12 mouse cellular contexts compared by ENCODE assay signal in the genomic region with DNA sequence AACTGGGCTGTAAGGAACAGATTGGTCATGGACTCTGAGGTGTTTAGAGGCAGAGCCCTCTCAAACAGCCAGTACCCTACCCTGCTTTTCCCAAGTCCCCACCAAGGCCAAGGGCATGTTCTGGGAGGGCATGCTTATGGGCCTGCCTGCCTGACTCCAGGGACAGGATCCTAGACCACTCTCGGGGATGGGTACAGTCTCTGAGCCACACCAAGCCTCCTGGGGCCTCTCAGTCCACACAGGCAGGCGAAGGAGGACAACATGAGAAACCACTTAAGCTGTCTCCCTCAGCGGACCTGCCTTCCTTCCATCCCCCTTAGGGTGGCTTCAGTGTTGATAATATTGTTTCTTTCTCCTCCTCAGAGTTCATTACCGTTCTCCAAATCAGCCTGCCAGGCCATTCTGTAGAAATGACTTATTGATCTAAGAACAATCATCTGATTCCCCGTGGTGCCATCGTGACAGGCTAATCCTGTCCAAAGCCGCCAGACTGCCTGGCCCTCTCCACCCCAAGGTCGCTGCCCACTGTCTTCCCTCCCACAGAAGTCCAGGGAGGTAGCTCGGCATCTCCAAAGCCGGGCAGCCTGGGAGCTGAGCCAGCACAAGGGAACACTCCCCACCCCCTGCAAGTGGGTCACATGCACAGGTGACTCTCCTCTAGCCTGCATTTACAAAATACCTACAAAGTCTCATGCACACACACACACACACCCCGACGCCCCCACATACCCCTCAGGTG. TPM values are rescaled to one million over a fixed set of nuclear protein-coding genes. Genes with fewer than 3 reads are reported as not detected.
A peak's percentile ranks its signal among the peaks of the same experiment; 100 is the strongest.
DNase-seq lines count a peak whose midpoint lies in the region; ATAC-seq and TF ChIP-seq lines count a peak whose summit lies in the region.
"Had no signal": no experiment of that assay in that cellular context is flagged by ENCODE, and none has a peak within 500 bp of the region (broad histone marks: within the 10 kb centered on the region; RNA-seq: fewer than 3 reads in every experiment).

No protein-coding gene starts in this region.

- H3K36me3 ChIP-seq in E14TG2a.4 (ENCODE audit: insufficient read depth, low read length), result peaks cover 64% of the 10 kb centered on the region
- peaks cover 6% of the 10 kb centered on the region; the same call in 1 of the 2 replicates for H3K36me3 ChIP-seq in midbrain, embryonic 11.5 days (ENCODE audit: control insufficient read depth, insufficient read depth, low read length)
- peaks cover 9% of the 10 kb centered on the region; the same call in 1 of the 2 replicates for H3K36me3 ChIP-seq in liver, postnatal 0 days (replicated peaks; ENCODE audit: insufficient read depth, low read length)

- H3K4me2 ChIP-seq in midbrain, embryonic 11.5 days, result no peak overlapping the region
- no peak overlapping the region for H3K4me2 ChIP-seq in liver, postnatal 0 days (ENCODE audit: low read depth, low read length)
- H3K4me2 ChIP-seq: embryonic facial prominence, embryonic 12.5 days; heart, embryonic 13.5 days; limb, embryonic 12.5 days had no signal

- 0 out of 2 replicates have a peak, but pooled peaks cover 2% of the 10 kb centered on the region for H3K27me3 ChIP-seq in E14TG2a.4 (ENCODE audit: insufficient read depth, low read length)
- H3K27me3 ChIP-seq in midbrain, embryonic 11.5 days (ENCODE audit: control insufficient read depth, insufficient read depth, low read length), result no peaks in the 10 kb centered on the region
- H3K27me3 ChIP-seq in liver, postnatal 0 days (ENCODE audit: insufficient read depth, low read length), result no peaks in the 10 kb centered on the region
- H3K27me3 ChIP-seq: embryonic facial prominence, embryonic 12.5 days; heart, embryonic 13.5 days; limb, embryonic 12.5 days had no signal

- no peak for TF ChIP-seq EP300 in liver, postnatal 0 days (IDR thresholded peaks at IDR 0.05; ENCODE audit: low read depth)

- peak overlapping the region; percentile 3; the same call in 1 of the 2 replicates for H3K9ac ChIP-seq in midbrain, embryonic 11.5 days (ENCODE audit: low read length)
- no peak overlapping the region for H3K9ac ChIP-seq in liver, postnatal 0 days (replicated peaks)
- H3K9ac ChIP-seq: embryonic facial prominence, embryonic 12.5 days; heart, embryonic 13.5 days; limb, embryonic 12.5 days had no signal

- WGBS in midbrain, embryonic 11.5 days, result 60% methylated on average over 12 of the region's 12 CpGs
- WGBS in liver, postnatal 0 days (ENCODE audit: insufficient replicate concordance), result 78% methylated on average over 12 of the region's 12 CpGs

- no peak for TF ChIP-seq CTCF in E14TG2a.4 (conservative IDR thresholded peaks at IDR 0.05; ENCODE audit: low read length)
- TF ChIP-seq CTCF in liver, postnatal 0 days (IDR thresholded peaks at IDR 0.05; ENCODE audit: low read depth), result no peak

- H3K4me1 ChIP-seq in E14TG2a.4 (replicated peaks; ENCODE audit: low read depth, low read length), result peaks cover 96% of the 10 kb centered on the region
- H3K4me1 ChIP-seq in midbrain, embryonic 11.5 days (ENCODE audit: control insufficient read depth, insufficient read depth, low read length), result peaks cover 14% of the 10 kb centered on the region
- H3K4me1 ChIP-seq in liver, postnatal 0 days (ENCODE audit: insufficient read depth), result peaks cover 2% of the 10 kb centered on the region

- H3K4me3 ChIP-seq in E14TG2a.4 (replicated peaks; ENCODE audit: low read length), result peak overlapping the region; percentile 26; the same call in 1 of the 2 replicates
- H3K4me3 ChIP-seq in midbrain, embryonic 11.5 days (ENCODE audit: low read depth, low read length), result no peak overlapping the region
- no peak overlapping the region for H3K4me3 ChIP-seq in liver, postnatal 0 days (ENCODE audit: low read depth, low read length)
- H3K4me3 ChIP-seq: embryonic facial prominence, embryonic 12.5 days; heart, embryonic 13.5 days; limb, embryonic 12.5 days had no signal

- peak overlapping the region; percentile 27; the same call in 1 of the 2 replicates for H3K27ac ChIP-seq in midbrain, embryonic 11.5 days (ENCODE audit: low read depth, low read length)
- no peak overlapping the region for H3K27ac ChIP-seq in liver, postnatal 0 days (ENCODE audit: low read depth)
- H3K27ac ChIP-seq: embryonic facial prominence, embryonic 12.5 days; heart, embryonic 13.5 days; limb, embryonic 12.5 days had no signal

- no peak; the same call in 1 of the 2 replicates for ATAC-seq in midbrain, embryonic 11.5 days (ENCODE audit: low FRiP score)
- no peak for ATAC-seq in liver, postnatal 0 days

- peak; percentile 57 for DNase-seq in adrenal gland, postnatal 14 days
- no peak for DNase-seq in adrenal gland, adult 8-10 months
- DNase-seq in cerebellum, postnatal 36 days, result peak; percentile 76 to 80
- DNase-seq in midbrain, embryonic 11.5 days (ENCODE audit: low spot score, missing footprints), result no peak
- no peak for DNase-seq in liver, postnatal 0 days
- DNase-seq in lung, postnatal 4 days, result no peak
- no peak for DNase-seq in left cerebral cortex, adult 8-10 months (ENCODE audit: low spot score in 2 of 2)
- DNase-seq: lung, postnatal 10 days had no signal

- H3K9me3 ChIP-seq in E14TG2a.4 (ENCODE audit: low read length), result no peaks in the 10 kb centered on the region
- no peaks in the 10 kb centered on the region for H3K9me3 ChIP-seq in midbrain, embryonic 11.5 days (ENCODE audit: control insufficient read depth, low read length)
- H3K9me3 ChIP-seq in liver, postnatal 0 days (ENCODE audit: low read length), result no peaks in the 10 kb centered on the region
- H3K9me3 ChIP-seq: embryonic facial prominence, embryonic 12.5 days; heart, embryonic 13.5 days; limb, embryonic 12.5 days had no signal

RNA-seq across cellular contexts. Expression of gene Shf, which starts 14.6 kb away (rescaled TPM):
- total RNA-seq in adrenal gland, postnatal 14 days (2021), result 11.7 and 14.6 TPM in 2 replicates
- total RNA-seq in adrenal gland, adult 8-10 months (2022), result 10 to 100 TPM in 2 of 4 experiments, 1 to 10 TPM in 2; 8.1 to 18.5 (median 13.8) TPM
- 6.7 and 9.2 TPM in 2 replicates for polyA plus RNA-seq in midbrain, embryonic 11.5 days (2014; fragmentation: Nextera tagmentation; extraction: Ambion mirVana)
- polyA plus RNA-seq in liver, postnatal 0 days (2015; fragmentation: Nextera tagmentation; extraction: Ambion mirVana), result 1.2 and 1.3 TPM in 2 replicates
- total RNA-seq in left cerebral cortex, adult 8-10 months (2022), result 10 to 100 TPM; 60.1 to 71.6 (median 71.0) TPM

RNA-seq across cellular contexts. Expression of gene Duox1, which starts 38.9 kb away (rescaled TPM):
- 0.08 TPM in 1 of 2 replicates, not detected in the other for total RNA-seq in adrenal gland, postnatal 14 days (2021)
- total RNA-seq in adrenal gland, adult 8-10 months (2022), result under 1 TPM in 2 of 4 experiments, not detected in 2; 0.06 to 0.13 TPM
- 0.04 TPM in 1 of 2 replicates, not detected in the other for polyA plus RNA-seq in midbrain, embryonic 11.5 days (2014; fragmentation: Nextera tagmentation; extraction: Ambion mirVana)
- polyA plus RNA-seq in liver, postnatal 0 days (2015; fragmentation: Nextera tagmentation; extraction: Ambion mirVana), result not detected in 2 replicates
- total RNA-seq in left cerebral cortex, adult 8-10 months (2022), result under 1 TPM in 1 of 4 experiments, not detected in 3; 0.07 TPM
- polyA plus RNA-seq: heart, embryonic 13.5 days had no signal

RNA-seq across cellular contexts. Expression of gene Duoxa1, which starts 40.8 kb away (rescaled TPM):
- total RNA-seq in adrenal gland, postnatal 14 days (2021), result 0.41 TPM in 1 of 2 replicates, not detected in the other
- total RNA-seq in adrenal gland, adult 8-10 months (2022), result under 1 TPM; 0.20 to 0.52 (median 0.32) TPM
- not detected in 2 replicates for polyA plus RNA-seq in midbrain, embryonic 11.5 days (2014; fragmentation: Nextera tagmentation; extraction: Ambion mirVana)
- polyA plus RNA-seq in liver, postnatal 0 days (2015; fragmentation: Nextera tagmentation; extraction: Ambion mirVana), result not detected in 2 replicates
- under 1 TPM in 1 of 4 experiments, not detected in 3; 0.55 TPM for total RNA-seq in left cerebral cortex, adult 8-10 months (2022)

RNA-seq across cellular contexts. Expression of gene Duoxa2, which starts 55.7 kb away (rescaled TPM):
- not detected in 2 replicates for total RNA-seq in adrenal gland, postnatal 14 days (2021)
- not detected for total RNA-seq in adrenal gland, adult 8-10 months (2022)
- polyA plus RNA-seq in midbrain, embryonic 11.5 days (2014; fragmentation: Nextera tagmentation; extraction: Ambion mirVana), result not detected in 2 replicates
- polyA plus RNA-seq in liver, postnatal 0 days (2015; fragmentation: Nextera tagmentation; extraction: Ambion mirVana), result not detected in 2 replicates
- not detected for total RNA-seq in left cerebral cortex, adult 8-10 months (2022)
- polyA plus RNA-seq: embryonic facial prominence, embryonic 12.5 days; heart, embryonic 13.5 days; limb, embryonic 12.5 days had no signal

RNA-seq across cellular contexts. Expression of gene Duox2, which starts 56.1 kb away (rescaled TPM):
- 0.07 and 0.11 TPM in 2 replicates for total RNA-seq in adrenal gland, postnatal 14 days (2021)
- total RNA-seq in adrenal gland, adult 8-10 months (2022), result not detected
- 0.03 TPM in 1 of 2 replicates, not detected in the other for polyA plus RNA-seq in midbrain, embryonic 11.5 days (2014; fragmentation: Nextera tagmentation; extraction: Ambion mirVana)
- 0.02 TPM in 2 replicates for polyA plus RNA-seq in liver, postnatal 0 days (2015; fragmentation: Nextera tagmentation; extraction: Ambion mirVana)
- total RNA-seq in left cerebral cortex, adult 8-10 months (2022), result under 1 TPM in 1 of 4 experiments, not detected in 3; 0.09 TPM
- polyA plus RNA-seq: limb, embryonic 12.5 days had no signal

Comparison
In these comparisons a context has a peak if more than half of its experiments do, and no peak if none do; other contexts are left out.
1. DNase-seq: peak in adrenal gland, postnatal 14 days (single experiment) and cerebellum, postnatal 36 days (2 of 2); none in adrenal gland, adult 8-10 months (single experiment), midbrain, embryonic 11.5 days (single experiment), liver, postnatal 0 days (single experiment), lung, postnatal 4 days (0 of 2) and left cerebral cortex, adult 8-10 months (0 of 2).